Mouse (Mus musculus) embryonic fibroblast, embryonic 13.5 days (primary cell): Measurements from ENCODE around the gene Atxn7l1.

ENCODE experiments used
- CTCF ChIP-seq: IDR thresholded peaks from 2 replicates; pipeline ENCODE4 v1.5.1; 2011; ENCODE audit warnings: mild to moderate bottlenecking, control low read depth, low read length, moderate library complexity, borderline replicate concordance; ENCODE audit not compliant: insufficient read depth
- POLR2A ChIP-seq: IDR thresholded peaks from 2 replicates; pipeline ENCODE4 v1.6.1; 2011; ENCODE audit warnings: low read depth, mild to moderate bottlenecking, control low read depth, low read length, moderate library complexity

- TF ChIP-seq CTCF (no peak), POLR2A (no peak)
These were observed 50.3 kb downstream of the Atxn7l1 start for GRCm38 (mm10) chr12:33197746-33198145.
